Mouse (Mus musculus): Measurements from ENCODE around the gene Mxd1.

The Mxd1 gene

DNA sequence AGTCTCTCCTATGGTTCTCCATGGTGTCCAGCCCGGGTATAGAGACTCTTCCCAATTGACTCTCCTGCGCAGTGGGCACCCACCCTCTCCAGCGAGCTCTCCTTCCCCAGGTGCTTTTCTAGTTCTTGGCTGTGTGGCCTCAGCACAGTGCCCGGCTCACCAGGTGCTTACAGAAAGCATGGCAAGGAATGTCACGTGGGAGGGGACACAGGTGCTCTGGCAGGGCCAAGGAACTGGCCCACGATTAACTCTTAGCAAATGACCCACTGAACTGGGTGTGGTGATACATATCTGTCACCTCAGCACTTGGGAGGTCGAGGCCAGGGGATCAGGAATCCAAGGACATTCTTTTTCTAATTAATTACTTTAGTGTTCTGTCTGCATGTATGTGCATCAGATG, 22.8 kb downstream of the Mxd1 start:
- DNase-seq (ENCODE audit: low spot score) = no peak

DNA sequence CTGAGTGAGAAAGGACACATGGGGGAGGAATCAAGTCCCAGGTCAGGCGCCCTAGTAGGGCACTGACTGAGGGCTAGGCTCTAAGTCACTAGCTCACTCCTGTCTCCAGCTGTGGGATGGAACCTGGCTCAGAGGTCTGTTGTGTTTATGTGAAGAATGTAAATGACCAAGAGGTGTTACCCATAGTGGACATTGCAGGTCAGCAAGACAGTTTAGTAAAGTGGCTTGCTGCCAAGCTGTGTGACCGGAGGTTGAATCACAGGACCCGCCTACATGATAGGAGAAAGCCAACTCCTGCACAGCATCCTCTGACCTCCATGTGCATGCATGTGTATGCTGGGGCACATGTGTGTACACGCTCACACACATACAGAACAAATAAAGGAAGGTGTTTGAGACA, 23.4 kb downstream of the Mxd1 start:
- DNase-seq (ENCODE audit: low spot score) = no peak

- no peak for DNase-seq (ENCODE audit: low spot score)
Measured at GRCm38 (mm10) chr6:86644775-86645400, 24.1 kb downstream of the Mxd1 start.

- no peak for DNase-seq (ENCODE audit: low spot score)
Measured at GRCm38 (mm10) chr6:86641716-86642115, 27.2 kb downstream of the Mxd1 start.

- DNase-seq (ENCODE audit: low spot score) = no peak
Measured at GRCm38 (mm10) chr6:86640776-86641175, 28.2 kb downstream of the Mxd1 start.

- no peak for DNase-seq (ENCODE audit: low spot score)
Measured at GRCm38 (mm10) chr6:86640161-86640560, 28.8 kb downstream of the Mxd1 start.

DNA sequence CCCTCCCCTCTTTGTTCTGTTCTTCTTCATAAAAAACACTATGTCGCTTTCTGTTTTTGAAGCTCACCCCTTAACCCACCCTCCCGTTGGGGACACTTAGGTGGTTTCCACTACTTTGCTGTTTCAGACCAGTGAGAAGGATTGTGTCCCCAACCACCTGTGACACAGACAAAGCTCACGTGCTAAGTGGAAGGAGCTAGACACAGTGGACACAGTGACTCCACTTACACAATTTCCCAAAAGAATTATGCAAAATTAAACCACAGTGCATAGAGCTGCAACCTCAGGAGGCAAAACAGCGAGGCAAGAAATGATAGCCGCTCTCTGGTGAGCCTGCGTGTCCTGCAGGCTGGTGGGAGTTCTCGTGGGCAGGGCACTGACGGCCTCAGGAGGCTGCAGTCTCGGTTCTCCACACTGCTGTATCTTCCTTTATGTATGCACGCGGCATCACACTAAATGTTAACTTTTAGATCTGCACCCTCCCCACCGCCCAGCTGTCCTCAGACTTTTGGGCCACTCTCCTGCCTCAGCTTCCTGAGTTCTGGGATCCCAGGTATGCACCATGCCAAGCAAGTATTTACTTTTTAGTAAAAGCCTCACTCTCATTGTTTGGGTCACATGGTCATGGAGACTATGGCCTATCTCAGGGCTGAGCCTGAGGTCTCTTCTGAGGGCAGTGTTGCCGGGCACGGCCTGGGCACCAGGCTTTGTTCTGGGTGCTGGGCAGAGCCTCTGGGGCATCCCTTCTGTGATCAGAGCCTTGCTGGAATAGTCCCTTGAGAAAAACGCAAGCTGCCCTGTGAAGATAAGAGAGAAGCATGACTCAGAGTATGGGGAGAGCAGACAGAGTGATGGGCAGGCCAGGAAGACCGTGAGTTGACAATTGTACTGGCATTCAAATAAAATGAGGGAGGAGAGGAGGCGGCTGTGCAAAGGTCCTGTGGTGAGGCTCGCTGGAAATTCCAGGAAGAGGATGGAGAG, 29.5 kb downstream of the Mxd1 start:
- no peak for DNase-seq (ENCODE audit: low spot score)

- DNase-seq (ENCODE audit: low spot score) = no peak
Measured at GRCm38 (mm10) chr6:86638434-86638833, 30.5 kb downstream of the Mxd1 start.

DNA sequence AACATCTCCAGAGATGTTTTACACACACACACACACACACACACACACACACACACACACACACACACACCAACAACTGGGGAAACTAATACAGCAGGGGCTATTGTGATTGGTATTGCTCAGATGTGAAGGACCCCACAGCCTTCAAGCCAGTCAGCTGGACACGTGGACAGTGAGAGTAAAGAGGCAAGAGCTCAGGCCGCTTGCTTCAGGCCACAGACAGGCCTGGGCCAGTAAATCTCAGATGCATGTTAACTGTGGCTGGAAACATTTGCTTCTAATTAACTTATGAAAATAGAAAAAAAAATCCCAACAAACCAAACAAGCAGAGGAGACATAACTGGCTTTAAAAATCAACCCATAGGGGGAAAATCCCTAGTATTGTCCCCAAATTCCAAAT, 31.1 kb downstream of the Mxd1 start:
- DNase-seq (ENCODE audit: low spot score) = no peak

- DNase-seq (ENCODE audit: low spot score) = no peak
Measured at GRCm38 (mm10) chr6:86637171-86637835, 31.7 kb downstream of the Mxd1 start.

DNA sequence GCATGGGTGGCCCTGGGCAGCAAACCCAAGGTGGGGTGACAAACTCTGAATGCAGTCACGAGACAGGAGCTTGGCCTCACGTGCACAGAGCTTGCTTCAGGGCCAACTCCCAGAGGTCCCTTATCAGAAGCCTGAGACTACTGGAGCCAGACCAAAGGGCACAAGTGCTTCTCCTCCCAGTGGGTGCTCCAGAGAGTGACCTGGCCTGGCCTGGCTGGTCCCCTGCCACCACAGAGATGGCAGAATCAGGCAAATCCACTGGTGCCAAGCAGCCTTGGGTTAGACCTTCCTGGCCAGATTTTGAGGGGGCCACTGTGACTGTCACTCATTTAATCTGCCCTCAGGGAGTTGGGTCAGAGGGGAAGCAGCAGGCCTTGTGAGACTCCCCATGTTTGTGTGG, 32.5 kb downstream of the Mxd1 start:
- no peak for DNase-seq (ENCODE audit: low spot score)

GRCm38 (mm10) chr6:86630141-86630540, 38.8 kb downstream of the Mxd1 start:
- DNase-seq (ENCODE audit: low spot score) = no peak

GRCm38 (mm10) chr6:86627946-86628345, 41.0 kb downstream of the Mxd1 start, which contains the start of gene Asprv1:
Gene Asprv1 (plus strand): TSS chr6:86628164.
- no peak for DNase-seq (ENCODE audit: low spot score)

- no peak for DNase-seq (ENCODE audit: low spot score)
Measured at GRCm38 (mm10) chr6:86624074-86625030, 44.6 kb downstream of the Mxd1 start.

DNA sequence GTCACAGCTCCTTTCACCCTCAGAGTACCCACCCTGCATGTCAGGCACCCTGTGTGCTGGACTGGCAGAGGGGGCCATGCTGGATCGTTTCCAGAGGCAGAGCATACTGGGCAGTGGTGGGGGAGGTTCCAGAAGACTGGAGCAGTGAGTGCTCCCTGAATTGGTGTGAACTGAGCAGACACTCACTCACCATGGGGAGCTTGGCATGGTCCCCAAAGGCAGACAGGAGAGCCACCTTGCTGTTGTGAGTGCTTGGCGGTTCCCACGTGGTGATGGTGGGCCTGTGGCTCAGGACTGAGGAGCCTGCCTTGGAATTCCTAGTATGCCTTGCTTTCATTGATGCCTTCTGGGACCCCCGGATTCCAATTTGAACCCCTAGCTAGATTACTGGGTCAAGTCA, 45.8 kb downstream of the Mxd1 start:
- no peak for DNase-seq (ENCODE audit: low spot score)

GRCm38 (mm10) chr6:86615301-86615700, 53.7 kb downstream of the Mxd1 start:
- no peak for DNase-seq (ENCODE audit: low spot score)

DNA sequence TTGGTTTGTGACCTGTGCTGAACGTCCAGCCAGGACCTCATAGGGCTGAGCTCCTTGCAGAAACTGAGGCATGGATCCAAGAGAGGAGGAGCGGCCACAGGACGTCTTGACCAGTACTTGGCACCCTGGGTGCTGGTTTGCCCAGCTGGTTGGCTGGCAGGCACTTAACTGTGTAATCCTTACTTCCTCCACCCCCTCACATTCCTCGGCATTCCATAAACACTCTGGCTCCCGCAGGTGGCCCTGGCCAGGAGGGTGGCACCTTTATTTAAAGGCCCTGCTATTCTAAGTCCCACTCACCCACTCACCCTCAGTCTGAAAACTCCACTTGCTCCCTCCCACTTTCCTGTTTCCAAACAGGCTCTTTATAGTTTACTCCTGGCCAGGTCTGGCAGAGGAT, 58.2 kb downstream of the Mxd1 start:
- no peak for DNase-seq (ENCODE audit: low spot score)

DNA sequence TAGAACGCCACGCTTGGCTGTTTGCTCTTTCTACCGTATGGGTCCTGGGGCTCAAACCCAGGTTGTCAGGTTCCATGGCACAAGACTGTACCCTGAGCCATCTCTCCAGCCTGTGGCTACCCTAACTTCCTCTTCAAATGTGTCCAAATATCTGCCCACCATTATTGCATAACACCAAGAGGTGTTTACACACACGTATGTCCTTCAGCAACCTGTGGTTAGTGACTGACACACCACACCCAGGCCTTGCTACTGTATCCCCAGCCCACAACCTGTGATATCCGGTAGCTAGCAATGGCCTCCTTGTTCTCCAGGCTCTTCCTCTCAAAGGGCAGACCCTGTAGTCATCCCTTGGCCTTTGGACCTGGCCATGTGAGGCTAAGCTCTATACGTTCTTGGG, 59.7 kb downstream of the Mxd1 start:
- no peak for DNase-seq (ENCODE audit: low spot score)

- DNase-seq (ENCODE audit: low spot score) = no peak
Measured at GRCm38 (mm10) chr6:86607471-86607870, 61.5 kb downstream of the Mxd1 start.

- no peak for DNase-seq (ENCODE audit: low spot score)
Measured at GRCm38 (mm10) chr6:86606289-86606688, 62.7 kb downstream of the Mxd1 start.

DNA sequence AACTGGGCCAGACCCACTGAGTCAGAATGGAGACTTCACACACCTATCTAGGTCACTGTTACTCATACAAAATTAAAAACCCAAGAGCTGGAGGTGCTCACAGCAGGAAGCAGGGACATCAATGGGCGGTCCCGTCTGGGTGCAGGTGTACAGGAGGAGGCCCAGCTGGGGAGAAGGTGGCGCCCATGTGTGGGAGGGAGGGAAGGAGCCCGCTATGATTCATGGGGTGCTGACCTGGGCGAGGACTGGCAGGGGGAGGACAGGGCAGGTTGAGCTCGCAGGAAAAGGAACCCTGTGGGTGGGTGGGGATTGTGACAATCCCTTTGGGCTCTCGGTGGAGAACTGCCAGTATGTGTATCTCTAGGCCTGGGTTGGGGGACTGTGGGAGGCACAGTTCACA, 63.7 kb downstream of the Mxd1 start:
- no peak for DNase-seq (ENCODE audit: low spot score)

- no peak for DNase-seq (ENCODE audit: low spot score)
Measured at GRCm38 (mm10) chr6:86599951-86600414, 69.0 kb downstream of the Mxd1 start.

Measured in left cerebral cortex, adult 11 months (tissue).